Mouse (Mus musculus): ENCODE measurements around the gene Susd3. TPM values are rescaled to one million over a fixed set of nuclear protein-coding genes. Genes with fewer than 3 reads are reported as not detected.

Gene Susd3
- 0.92 and 1.3 TPM in 2 replicates for polyA plus RNA-seq (2015; fragmentation: Nextera tagmentation; extraction: Ambion mirVana)

DNA sequence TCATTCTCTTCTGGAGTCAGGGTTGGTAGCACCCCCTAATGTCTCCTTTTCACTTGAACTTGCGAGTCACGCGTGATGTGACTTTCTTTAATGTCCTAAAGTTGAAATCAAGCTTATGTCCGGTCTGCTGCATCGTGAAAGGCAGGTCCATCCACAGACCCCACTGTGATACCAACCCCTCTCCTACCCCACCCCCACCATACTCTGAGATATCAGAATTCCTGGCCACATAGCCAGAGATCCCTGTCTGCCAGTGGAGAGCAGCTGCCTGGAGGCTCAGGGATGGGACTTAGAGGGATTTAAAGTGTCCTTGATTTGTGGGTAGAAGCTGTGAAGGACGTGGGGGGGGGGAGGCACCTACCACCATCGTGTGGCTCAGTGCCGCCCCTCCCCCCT is at the start of gene Susd3:
TSS of gene Susd3 (minus strand) at position 240 of the 396 bp plus-strand sequence.
- H3K4me2 ChIP-seq: peak within 1 kb of the TSS; percentile 58
- no peaks in the 10 kb centered on the region for H3K9me3 ChIP-seq
- H3K4me1 ChIP-seq (replicated peaks): peaks cover 11% of the 10 kb centered on the region
- H3K27ac ChIP-seq: no peak within 1 kb of the TSS
- 15% methylated on average over 8 of the region's 8 CpGs for WGBS
- no peaks in the 10 kb centered on the region for H3K36me3 ChIP-seq
- H3K9ac ChIP-seq: peak within 1 kb of the TSS; percentile 24; the same call in 1 of the 2 replicates
- peaks cover 44% of the 10 kb centered on the region for H3K27me3 ChIP-seq
- peak within 1 kb of the TSS; percentile 37 for H3K4me3 ChIP-seq
- peak; percentile 57; the same call in 1 of the 2 replicates for ATAC-seq (ENCODE audit: low FRiP score)

DNA sequence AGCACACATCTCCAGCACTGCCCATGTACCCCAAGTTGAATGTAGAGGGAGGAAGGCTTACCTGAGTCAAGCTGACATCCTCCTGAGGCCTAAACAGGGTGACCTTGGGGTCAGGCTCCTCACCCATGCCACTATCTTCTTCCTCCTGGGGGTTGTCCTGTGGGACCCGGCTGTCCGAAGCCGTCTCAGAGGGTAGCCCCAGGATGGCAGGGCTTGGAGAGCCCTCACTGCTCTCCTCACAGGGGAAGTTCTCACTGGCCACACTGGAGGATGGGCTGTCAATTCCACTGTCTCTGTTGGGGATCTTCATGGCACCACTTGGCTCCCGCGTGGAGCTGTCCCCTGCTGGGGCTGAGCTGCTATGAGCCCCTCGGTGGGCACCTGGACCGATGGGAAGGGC is 47.8 kb upstream of the Susd3 start:
- Histone ChIP-seq H3K4me3 (no peak overlapping the region), H3K36me3 (peaks cover 6% of the 10 kb centered on the region), H3K9me3 (no peaks in the 10 kb centered on the region), H3K4me1 (replicated peaks) (no peaks in the 10 kb centered on the region), H3K9ac (no peak overlapping the region), H3K27ac (no peak overlapping the region), H3K4me2 (no peak overlapping the region), H3K27me3 (no peaks in the 10 kb centered on the region)
- WGBS: 86% methylated on average over 7 of the region's 7 CpGs
- no peak for ATAC-seq (ENCODE audit: low FRiP score)

DNA sequence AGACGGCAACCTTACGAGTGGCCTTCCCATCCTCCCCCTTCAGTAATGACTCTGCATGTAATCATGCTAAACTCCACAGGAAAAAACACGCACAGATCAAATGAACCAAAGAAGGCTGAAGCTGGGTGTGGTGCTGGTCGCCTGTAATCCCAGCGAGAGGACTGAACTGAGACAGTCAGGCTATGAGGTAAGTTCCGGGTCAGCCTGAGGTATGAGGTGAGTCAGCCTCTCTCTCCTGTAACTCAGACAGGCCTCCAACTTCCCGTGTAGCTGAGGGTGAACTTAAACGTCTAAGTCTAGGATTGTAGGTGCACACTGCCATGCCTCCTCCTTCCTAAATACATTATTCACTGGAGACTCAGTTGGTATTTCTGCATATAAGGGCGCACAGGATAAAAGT is 45.6 kb upstream of the Susd3 start:
- H3K4me2 ChIP-seq: no peak overlapping the region
- no peak for ATAC-seq (ENCODE audit: low FRiP score)
- no peak overlapping the region for H3K27ac ChIP-seq
- WGBS: 86% methylated on average over 9 of the region's 9 CpGs
- H3K4me3 ChIP-seq: no peak overlapping the region
- no peaks in the 10 kb centered on the region for H3K4me1 ChIP-seq (replicated peaks)
- H3K9me3 ChIP-seq: no peaks in the 10 kb centered on the region
- no peaks in the 10 kb centered on the region for H3K27me3 ChIP-seq
- no peak overlapping the region for H3K9ac ChIP-seq
- H3K36me3 ChIP-seq: peaks cover 6% of the 10 kb centered on the region

DNA sequence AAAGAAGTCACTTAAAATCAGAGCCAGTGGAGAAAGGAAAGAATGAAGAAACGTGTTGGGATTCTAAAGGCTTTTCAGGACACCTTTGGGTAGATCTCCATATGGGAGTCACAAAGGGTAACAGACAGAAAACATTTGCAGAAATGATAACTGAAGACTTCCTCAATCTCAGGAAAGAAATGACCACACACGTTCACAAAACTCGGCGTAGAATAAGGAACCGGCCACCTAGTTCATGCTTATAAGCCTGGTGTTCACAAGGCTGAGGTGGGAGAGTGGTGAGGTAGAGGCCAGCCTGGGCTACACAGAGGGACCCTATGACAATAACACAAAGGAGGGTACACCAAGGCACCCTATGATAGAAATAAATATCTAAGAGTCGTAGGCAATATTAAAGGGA is 43.4 kb upstream of the Susd3 start:
- Histone ChIP-seq H3K27me3 (no peaks in the 10 kb centered on the region), H3K4me3 (no peak overlapping the region), H3K9ac (no peak overlapping the region), H3K4me2 (no peak overlapping the region), H3K27ac (no peak overlapping the region), H3K4me1 (replicated peaks) (no peaks in the 10 kb centered on the region), H3K36me3 (peaks cover 6% of the 10 kb centered on the region), H3K9me3 (no peaks in the 10 kb centered on the region)
- no peak for ATAC-seq (ENCODE audit: low FRiP score)
- 94% methylated on average over 6 of the region's 6 CpGs for WGBS

DNA sequence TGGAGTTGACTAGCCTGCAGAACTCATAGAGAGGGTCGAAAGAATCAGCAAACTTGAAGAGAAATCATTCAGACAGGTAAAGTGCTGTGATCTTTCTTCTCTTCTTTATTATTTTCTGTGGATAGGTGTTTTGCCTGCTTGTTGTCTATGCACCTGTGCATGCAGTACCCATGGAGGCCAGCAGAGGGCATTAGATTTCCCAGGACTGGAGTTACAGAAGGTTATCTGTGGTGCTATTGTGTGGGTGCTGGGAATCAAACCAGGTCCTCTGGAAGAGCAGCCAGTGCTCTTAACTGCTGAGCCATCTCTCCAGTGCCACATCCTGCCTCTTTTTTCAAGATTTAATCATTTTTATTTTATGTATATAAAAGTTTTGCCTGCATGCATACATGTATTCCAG is 42.9 kb upstream of the Susd3 start:
- WGBS: 63% methylated on average over 1 of the region's 1 CpGs
- Histone ChIP-seq H3K9ac (no peak overlapping the region), H3K27ac (no peak overlapping the region), H3K4me3 (no peak overlapping the region), H3K27me3 (no peaks in the 10 kb centered on the region), H3K9me3 (no peaks in the 10 kb centered on the region), H3K36me3 (peaks cover 4% of the 10 kb centered on the region), H3K4me2 (no peak overlapping the region), H3K4me1 (replicated peaks) (no peaks in the 10 kb centered on the region)
- no peak for ATAC-seq (ENCODE audit: low FRiP score)

DNA sequence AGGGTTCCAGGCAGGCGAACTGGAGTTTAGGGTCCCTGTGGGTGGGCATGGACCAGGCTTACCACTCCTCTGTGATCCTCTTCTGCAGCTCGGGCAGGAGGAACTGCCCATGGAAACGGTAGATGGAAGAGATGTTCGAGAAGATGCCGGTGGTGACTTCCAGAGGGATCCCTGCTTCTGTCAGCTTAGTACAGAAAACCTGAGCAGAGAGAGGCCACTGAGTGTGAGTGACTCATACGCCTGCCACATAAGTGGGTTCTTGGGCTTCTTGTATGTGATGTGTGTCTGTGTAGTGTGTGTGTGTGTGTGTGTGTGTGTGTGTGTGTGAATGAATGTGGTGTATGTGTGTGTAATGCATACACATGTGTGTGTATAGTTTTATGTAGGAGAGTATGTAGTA is 38.7 kb upstream of the Susd3 start:
- Histone ChIP-seq H3K27ac (no peak overlapping the region), H3K9ac (no peak overlapping the region), H3K36me3 (peaks cover 3% of the 10 kb centered on the region), H3K9me3 (no peaks in the 10 kb centered on the region), H3K4me1 (replicated peaks) (no peaks in the 10 kb centered on the region), H3K4me3 (no peak overlapping the region), H3K4me2 (no peak overlapping the region), H3K27me3 (no peaks in the 10 kb centered on the region)
- 87% methylated on average over 6 of the region's 6 CpGs for WGBS
- no peak for ATAC-seq (ENCODE audit: low FRiP score)

DNA sequence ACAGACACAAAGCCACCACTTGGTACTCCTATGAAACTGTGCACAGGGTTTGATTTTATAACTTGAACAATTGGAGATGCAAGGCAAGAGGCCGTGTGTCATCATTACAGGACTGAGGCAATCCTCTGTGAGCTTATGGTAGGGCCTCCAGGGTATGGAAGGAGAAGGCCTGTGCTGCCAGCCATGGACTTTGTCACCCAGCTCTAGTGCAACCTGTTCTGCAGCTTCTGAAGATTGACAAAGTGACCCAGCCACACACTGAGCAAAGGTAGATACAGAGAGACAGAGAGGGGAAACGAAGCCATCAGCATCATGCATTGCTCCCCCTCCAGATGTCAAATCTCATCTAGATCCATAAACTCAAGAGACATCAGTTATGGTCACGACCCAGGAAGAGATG is 38.2 kb upstream of the Susd3 start:
- Histone ChIP-seq H3K4me1 (replicated peaks) (no peaks in the 10 kb centered on the region), H3K27me3 (no peaks in the 10 kb centered on the region), H3K36me3 (peaks cover 5% of the 10 kb centered on the region), H3K9ac (no peak overlapping the region), H3K9me3 (no peaks in the 10 kb centered on the region), H3K4me2 (no peak overlapping the region), H3K27ac (no peak overlapping the region), H3K4me3 (no peak overlapping the region)
- ATAC-seq (ENCODE audit: low FRiP score): no peak
- WGBS: 90% methylated on average over 3 of the region's 3 CpGs

DNA sequence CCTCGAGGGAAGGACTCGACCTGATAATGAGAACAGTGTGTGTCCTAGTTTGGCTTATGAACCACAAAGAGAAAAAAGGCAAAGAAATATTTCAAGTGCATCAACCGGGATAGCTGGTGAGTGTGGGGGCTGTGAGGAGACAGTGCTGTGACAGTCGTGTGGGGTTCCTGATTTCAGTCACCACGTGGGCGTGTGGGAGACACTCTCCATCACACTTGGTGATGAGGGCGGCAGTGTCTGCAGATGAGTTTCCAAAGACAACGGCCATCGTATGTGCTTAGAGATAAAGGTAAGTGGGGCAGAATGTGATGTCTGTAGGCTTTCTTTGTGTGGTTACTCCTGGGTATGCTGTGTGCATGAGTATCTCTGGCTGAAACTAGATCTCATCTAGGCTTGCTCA is 35.2 kb upstream of the Susd3 start:
- no peak overlapping the region for H3K4me3 ChIP-seq
- H3K4me2 ChIP-seq: no peak overlapping the region
- H3K9ac ChIP-seq: no peak overlapping the region
- H3K9me3 ChIP-seq: peaks cover 5% of the 10 kb centered on the region; the same call in 1 of the 2 replicates
- WGBS: 87% methylated on average over 9 of the region's 9 CpGs
- H3K27ac ChIP-seq: no peak overlapping the region
- H3K4me1 ChIP-seq (replicated peaks): no peaks in the 10 kb centered on the region
- ATAC-seq (ENCODE audit: low FRiP score): no peak
- no peaks in the 10 kb centered on the region for H3K27me3 ChIP-seq
- H3K36me3 ChIP-seq: peaks cover 29% of the 10 kb centered on the region

DNA sequence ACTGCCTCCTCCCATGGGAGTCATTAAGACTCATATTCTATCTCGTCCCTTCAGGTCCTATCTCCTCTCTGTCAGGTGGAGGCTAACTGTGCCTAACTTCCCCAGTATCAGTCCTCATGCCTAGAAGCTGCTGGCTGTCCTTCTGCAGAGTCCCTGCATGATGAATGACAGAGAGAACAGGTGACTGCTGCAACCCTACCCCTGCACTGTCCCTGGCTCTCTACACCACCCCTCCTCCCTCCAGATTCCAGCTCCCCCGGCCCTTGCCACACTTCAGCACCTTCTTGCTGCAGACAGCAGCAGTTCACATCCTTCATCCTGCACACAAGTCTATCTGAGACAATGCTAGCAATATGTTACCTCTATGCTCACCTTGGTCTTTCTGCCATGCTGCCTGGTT is 33.7 kb upstream of the Susd3 start:
- H3K4me3 ChIP-seq: no peak overlapping the region
- H3K27ac ChIP-seq: no peak overlapping the region
- no peaks in the 10 kb centered on the region for H3K27me3 ChIP-seq
- no peak overlapping the region for H3K4me2 ChIP-seq
- no peak for ATAC-seq (ENCODE audit: low FRiP score)
- no peaks in the 10 kb centered on the region for H3K4me1 ChIP-seq (replicated peaks)
- 72% methylated on average over 2 of the region's 2 CpGs for WGBS
- H3K9ac ChIP-seq: no peak overlapping the region
- peaks cover 5% of the 10 kb centered on the region; the same call in 1 of the 2 replicates for H3K9me3 ChIP-seq
- peaks cover 29% of the 10 kb centered on the region for H3K36me3 ChIP-seq

DNA sequence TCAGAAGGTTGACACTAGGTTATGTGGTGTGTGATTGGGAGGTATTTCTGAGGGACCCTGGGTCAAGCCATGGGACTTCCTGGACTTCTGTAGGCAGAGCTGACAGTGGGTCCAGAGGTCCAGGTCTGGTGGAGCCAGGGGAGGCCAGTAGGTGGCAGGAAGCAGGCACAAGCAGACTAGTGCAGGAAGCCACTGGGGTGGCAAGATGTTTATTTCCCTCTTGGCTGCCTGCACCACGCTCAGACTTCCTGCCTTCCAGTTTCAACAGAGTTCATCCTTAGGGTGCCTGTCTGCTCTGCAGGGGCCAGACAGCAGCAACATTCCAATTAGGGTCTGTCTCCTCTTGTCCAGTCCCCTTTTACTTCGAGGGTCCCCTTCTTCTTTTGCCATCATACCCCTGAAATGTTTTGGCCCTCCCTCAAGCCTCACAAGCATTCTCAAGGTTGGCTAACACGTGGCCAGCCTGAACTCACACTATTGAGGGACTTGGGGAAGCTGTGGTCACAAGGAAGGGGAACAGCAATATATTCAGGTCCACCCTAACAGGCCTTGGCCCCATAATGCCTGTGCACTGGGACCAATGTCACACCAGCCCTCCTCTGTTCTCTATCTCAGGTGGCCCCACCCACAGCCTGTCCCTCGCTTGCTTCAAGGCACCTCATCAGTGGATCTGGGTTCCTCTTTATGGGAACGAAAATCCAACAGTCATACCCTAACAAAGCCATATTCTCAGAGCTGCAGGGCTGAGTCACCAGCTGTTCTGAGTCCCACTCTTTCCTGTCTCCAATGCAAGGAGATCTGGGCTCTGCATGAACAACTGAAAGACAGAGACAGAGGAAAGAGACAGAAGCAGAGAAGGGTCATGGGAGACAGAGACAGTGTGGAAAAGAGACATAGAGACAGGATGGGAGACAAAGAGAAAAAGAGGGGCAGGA is 23.6 kb upstream of the Susd3 start:
- Histone ChIP-seq H3K9me3 (no peaks in the 10 kb centered on the region), H3K9ac (no peak overlapping the region), H3K4me1 (replicated peaks) (no peaks in the 10 kb centered on the region), H3K4me2 (no peak overlapping the region), H3K36me3 (peaks cover 4% of the 10 kb centered on the region; the same call in 1 of the 2 replicates), H3K4me3 (no peak overlapping the region), H3K27ac (no peak overlapping the region), H3K27me3 (no peaks in the 10 kb centered on the region)
- no peak for ATAC-seq (ENCODE audit: low FRiP score)
- WGBS: 73% methylated on average over 5 of the region's 5 CpGs

DNA sequence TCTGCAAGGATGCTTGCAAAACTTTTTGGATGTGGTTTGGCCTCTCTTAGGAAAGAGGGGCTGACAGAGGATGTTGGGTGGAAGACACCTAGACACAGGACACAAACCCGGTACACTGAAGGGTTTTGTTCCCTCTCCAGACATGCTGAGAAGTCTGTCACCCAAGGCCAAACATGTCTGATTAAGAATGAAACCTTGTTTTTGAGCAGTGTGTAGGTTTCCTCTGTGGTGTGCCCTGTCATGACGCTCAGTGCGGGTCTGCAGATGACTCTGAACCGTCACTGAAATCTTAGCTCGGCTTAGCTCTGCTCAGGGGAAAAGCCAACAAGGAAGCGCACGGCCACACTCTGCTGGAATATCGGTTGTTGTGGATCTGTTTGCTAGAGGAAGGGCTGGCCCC is 22.0 kb upstream of the Susd3 start:
- Histone ChIP-seq H3K4me3 (no peak overlapping the region), H3K9ac (no peak overlapping the region), H3K27me3 (no peaks in the 10 kb centered on the region), H3K4me2 (no peak overlapping the region), H3K9me3 (no peaks in the 10 kb centered on the region), H3K27ac (no peak overlapping the region), H3K4me1 (replicated peaks) (no peaks in the 10 kb centered on the region), H3K36me3 (no peaks in the 10 kb centered on the region)
- no peak for ATAC-seq (ENCODE audit: low FRiP score)
- WGBS: 89% methylated on average over 8 of the region's 8 CpGs

DNA sequence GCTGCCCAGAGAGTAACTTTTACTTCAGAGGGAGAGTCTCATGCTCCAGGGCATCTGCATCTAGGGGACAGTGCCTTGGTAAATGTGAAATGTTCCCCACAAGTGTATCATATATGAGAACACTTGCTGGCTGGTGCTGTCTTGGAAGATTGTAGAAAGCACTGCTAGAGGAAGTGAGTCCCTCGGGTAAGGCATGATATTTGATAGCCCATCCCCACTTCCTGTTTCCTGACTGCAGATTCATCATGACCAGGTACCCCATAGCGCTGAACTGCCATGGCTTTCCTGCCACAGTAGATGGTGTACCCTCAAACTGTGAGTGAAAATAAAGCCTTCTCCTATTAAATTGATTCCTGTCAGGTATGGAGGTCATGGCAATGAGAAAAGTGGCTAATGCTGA is 19.1 kb upstream of the Susd3 start:
- H3K4me1 ChIP-seq (replicated peaks): no peaks in the 10 kb centered on the region
- no peaks in the 10 kb centered on the region for H3K9me3 ChIP-seq
- H3K4me2 ChIP-seq: no peak overlapping the region
- H3K36me3 ChIP-seq: peaks cover 6% of the 10 kb centered on the region; the same call in 1 of the 2 replicates
- H3K27ac ChIP-seq: no peak overlapping the region
- H3K4me3 ChIP-seq: no peak overlapping the region
- H3K27me3 ChIP-seq: no peaks in the 10 kb centered on the region
- H3K9ac ChIP-seq: no peak overlapping the region
- ATAC-seq (ENCODE audit: low FRiP score): no peak
- 78% methylated on average over 2 of the region's 2 CpGs for WGBS

Measured in hindbrain, embryonic 13.5 days (tissue).